Mouse (Mus musculus): ENCODE data around the gene Arhgap20.

Gene Arhgap20

GRCm38 (mm10) chr9:51764921-51765416, at the start of gene Arhgap20:
Gene Arhgap20, plus strand, starts transcription at chr9:51765337.
- DNase-seq (ENCODE audit: low spot score): peak; percentile 5

DNA sequence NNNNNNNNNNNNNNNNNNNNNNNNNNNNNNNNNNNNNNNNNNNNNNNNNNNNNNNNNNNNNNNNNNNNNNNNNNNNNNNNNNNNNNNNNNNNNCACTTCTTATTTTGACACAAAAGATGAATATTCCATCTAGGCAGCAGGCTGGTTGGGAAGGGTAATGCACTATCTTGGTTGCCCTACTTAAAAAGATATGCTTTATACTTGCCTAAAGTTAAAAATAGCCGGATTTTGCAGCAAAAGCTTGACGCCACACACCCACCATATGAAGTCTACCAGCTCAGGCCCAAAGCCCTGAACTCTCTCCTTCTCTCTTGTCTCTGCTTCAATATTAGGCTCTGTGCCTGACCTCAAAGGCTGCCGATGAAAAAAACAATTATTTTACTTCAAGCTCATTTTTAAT, 46.3 kb upstream of the Arhgap20 start:
- no peak for DNase-seq (ENCODE audit: low spot score)

DNA sequence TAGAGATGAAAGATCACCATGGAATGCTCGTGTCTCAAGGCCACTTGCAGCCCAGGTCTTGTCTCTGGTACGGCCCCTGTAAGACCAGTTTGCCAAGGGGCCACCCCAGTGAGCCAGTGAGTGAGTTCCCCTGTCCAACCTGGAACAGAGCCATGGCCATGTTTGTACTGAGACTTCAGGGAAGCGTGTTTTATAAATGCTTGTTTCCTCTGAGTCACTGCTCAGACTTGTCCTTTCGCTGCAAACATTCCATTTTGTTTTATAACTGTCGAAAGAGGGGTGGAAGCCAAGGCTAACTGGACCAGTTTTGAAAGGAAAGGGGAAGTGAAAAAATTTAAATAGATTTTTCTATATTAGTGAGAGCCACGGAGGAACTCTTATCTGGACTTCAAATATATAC, 37.2 kb upstream of the Arhgap20 start:
- DNase-seq (ENCODE audit: low spot score): no peak

- DNase-seq (ENCODE audit: low spot score): no peak
Observed at GRCm38 (mm10) chr9:51735180-51736034, 29.7 kb upstream of the Arhgap20 start.

DNA sequence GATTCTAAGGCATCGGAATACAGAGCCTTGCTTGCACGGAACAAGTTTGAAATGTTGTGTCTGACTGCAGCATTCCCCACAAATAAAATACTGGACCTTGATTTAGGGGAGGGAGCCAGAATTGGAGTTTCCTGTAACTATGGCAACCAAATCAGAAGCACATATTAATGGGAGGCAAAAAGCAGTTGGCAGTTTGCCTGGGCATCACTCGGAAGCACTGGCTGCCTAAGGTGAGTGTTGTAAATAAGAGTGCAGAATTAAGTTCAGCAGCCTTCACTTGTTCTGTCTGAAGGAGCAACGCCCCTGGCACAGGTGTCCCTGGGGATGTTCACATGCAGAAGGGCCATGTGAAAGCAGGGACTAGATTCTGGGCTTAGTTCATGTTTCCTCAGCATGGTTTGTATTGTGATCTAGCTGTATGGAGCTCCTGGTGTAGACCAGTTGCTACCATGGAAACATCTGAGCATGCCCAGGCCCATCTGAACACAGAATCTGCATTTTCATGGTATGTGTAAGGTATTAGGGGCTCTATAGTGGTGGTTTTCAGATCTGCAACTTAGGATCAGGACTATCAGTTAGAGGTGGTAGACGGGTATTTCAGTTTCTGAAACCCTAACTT, 28.3 kb upstream of the Arhgap20 start:
- no peak for DNase-seq (ENCODE audit: low spot score)

GRCm38 (mm10) chr9:51738349-51738748, 26.8 kb upstream of the Arhgap20 start:
- DNase-seq (ENCODE audit: low spot score): no peak

DNA sequence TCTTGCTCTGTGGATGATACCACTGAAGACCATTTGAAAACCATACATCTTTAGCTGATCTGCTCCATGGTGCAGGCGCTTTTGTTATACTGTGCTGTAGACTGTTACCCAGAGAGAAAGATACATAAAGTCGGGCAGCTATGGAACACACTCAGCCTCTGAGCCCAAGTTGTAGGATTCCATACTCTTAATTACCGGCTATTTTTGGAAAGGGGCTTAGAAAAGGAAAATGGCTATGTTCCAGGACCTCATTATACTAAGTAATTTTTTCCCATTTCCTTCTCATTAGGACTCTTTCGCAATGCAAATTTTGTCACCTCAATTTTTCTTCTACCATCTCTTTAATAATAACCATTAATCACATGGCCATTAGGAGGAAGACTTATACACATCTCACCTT, 25.3 kb upstream of the Arhgap20 start:
- DNase-seq (ENCODE audit: low spot score): no peak

GRCm38 (mm10) chr9:51750144-51750543, 15.0 kb upstream of the Arhgap20 start:
- DNase-seq (ENCODE audit: low spot score): no peak

GRCm38 (mm10) chr9:51761003-51761402, 4.1 kb upstream of the Arhgap20 start:
- no peak for DNase-seq (ENCODE audit: low spot score)

DNA sequence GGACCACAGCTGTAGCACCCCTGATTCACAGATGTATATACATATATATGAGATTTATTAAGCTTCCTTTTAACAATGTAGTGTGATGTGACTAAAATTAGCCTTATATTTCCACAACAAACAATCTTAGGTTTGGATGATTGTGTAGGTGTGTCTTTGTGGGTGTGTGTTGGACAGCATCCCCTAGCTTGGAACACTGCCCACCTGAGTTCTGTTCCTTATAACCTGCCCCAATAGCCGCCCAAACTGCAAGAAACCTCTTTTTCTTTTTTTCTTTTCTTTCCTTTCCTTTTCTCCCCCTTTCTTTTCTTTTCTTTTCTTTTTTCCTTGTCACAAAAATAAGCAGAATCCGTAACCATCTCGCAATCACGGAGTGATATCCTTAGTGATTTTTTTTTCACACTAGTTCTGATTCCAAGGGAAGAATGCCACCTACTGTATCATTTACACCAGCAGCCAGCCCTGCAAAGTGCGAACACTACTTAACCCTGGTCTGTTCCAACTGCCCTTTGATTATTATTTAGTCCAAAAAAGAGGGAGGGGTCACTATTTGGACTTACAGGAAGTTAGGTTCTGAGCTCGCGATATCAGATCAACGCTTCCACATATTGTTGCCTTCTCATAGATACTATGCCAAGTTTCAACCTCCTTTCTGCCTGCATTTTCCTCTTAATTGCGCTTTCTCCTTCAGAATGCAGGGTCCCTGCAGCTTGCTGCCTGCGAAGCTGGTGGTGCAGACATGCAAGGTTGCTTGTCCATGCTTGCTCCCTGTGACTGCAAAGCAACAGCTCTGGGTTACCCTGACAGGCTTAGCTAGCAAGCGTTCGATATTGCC, 879 bp upstream of the Arhgap20 start:
- no peak for DNase-seq (ENCODE audit: low spot score)

DNA sequence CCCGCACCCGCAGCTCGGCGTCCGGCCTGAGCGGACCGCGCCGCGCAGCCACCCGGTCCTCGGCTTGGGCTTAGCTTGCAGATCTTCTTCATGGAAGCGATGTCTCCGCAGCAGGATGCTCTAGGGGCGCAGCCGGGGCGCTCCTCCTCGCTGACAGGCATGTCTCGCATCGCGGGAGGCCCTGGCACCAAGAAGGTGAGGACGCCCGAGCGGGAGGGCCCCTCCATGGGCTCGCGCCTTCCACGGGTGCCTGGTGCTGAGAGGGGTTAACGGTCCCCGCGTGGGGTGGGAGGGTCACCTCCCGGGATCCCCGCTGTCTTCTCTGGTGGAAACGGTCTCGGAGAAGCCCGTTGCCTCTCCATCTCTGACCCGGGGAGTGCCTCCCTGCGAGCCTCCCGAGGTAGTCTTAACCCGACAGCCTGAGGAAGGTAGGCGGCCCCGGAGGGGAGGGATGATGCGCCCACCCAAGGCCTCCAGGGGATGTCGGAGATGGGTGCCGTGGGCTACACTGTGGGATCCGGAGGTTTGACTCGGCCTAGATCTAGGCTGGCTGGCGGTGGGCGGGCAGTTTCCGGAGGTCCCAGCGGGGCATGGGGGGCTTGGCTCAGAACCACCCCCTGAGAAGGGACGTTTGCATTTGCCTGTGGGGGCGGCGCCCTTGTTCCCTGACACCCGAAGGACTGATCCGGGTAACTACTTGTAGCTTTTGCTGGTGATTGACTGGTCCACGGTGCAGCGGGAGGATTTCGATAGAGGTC, 459 bp downstream of the Arhgap20 start:
- DNase-seq (ENCODE audit: low spot score): no peak

- no peak for DNase-seq (ENCODE audit: low spot score)
Observed at GRCm38 (mm10) chr9:51766175-51767062, 1.3 kb downstream of the Arhgap20 start.

- no peak for DNase-seq (ENCODE audit: low spot score)
Observed at GRCm38 (mm10) chr9:51774201-51774600, 9.1 kb downstream of the Arhgap20 start.

- no peak for DNase-seq (ENCODE audit: low spot score)
Observed at GRCm38 (mm10) chr9:51776459-51776858, 11.3 kb downstream of the Arhgap20 start.

DNA sequence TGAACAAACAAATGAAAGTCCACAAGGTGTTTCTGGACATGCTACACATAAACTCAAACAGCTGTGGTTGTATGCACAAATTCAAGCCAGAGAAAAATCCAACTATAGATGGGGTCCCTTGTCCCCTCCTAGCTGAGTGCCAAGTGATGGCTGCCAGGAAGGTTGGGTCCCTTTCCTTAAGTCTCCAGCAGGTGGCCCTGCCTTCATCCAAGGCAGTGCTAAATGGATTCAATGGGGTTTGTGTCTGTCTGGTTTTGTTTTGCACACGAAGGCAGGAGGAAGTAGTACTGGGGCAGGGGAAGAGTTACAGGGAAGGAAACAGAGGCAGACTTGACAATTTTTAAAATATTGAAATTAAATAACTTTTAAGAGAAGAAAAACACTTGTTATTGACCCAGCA, 12.0 kb downstream of the Arhgap20 start:
- no peak for DNase-seq (ENCODE audit: low spot score)

DNA sequence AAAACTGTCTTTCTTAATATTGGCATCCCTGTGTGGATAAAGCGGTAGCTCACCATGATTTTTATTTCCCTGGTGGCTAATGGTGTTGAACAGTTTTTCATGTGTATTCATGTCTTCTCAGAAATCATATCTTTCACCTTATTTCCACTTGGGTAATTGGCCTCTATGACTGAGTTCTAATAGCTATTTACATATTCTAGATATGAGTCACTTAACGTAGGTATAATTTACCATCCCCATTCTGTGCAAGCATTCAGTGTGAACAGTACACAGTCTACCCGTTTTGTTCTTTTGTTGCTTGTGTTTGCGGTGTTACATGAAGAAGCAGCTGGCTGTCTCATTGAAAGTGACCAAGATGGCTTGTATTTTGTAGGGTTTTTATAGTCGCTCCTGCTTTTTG, 14.1 kb downstream of the Arhgap20 start:
- DNase-seq (ENCODE audit: low spot score): no peak

GRCm38 (mm10) chr9:51781092-51781491, 16.0 kb downstream of the Arhgap20 start:
- DNase-seq (ENCODE audit: low spot score): no peak

DNA sequence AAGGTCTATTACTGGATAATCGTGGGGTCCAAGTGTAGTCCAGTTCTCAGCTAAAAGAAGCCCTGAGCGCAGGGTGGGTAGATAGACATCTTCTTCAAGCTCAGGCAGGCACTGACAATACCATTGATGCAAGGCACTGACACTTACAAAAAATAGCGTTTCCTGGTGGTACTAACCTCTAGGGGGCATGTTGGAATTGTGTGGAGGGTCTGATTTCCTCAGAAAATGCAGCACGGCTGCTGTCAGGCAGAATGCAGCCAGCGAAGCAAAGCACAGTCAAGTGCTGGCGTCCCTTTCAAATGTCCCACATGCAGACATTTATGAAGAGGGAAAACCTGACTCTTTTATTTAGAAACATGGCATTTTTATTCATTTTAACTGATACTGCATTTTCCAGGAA, 22.2 kb downstream of the Arhgap20 start:
- DNase-seq (ENCODE audit: low spot score): no peak

- no peak for DNase-seq (ENCODE audit: low spot score)
Observed at GRCm38 (mm10) chr9:51788466-51788865, 23.3 kb downstream of the Arhgap20 start.

GRCm38 (mm10) chr9:51795206-51795605, 30.1 kb downstream of the Arhgap20 start:
- DNase-seq (ENCODE audit: low spot score): no peak

- no peak for DNase-seq (ENCODE audit: low spot score)
Observed at GRCm38 (mm10) chr9:51798251-51798650, 33.1 kb downstream of the Arhgap20 start.
